Mouse (Mus musculus) heart, postnatal 4 days (tissue): Measurements from ENCODE around the gene Esrrg. TPM values are rescaled to one million over a fixed set of nuclear protein-coding genes. Genes with fewer than 3 reads are reported as not detected.

Experiments used
- DNase-seq: peaks from one replicate; pipeline ENCODE4 v3.0.0; 2021
- total RNA-seq, 2 experiments: library from RNA; stranded (reverse); gene quantifications; 2 replicates each; pipeline ENCODE4 v1.2.3; 2021

Esrrg gene
- total RNA-seq, 2 experiments from 2014 or later: 37.9 to 50.1 TPM

DNA sequence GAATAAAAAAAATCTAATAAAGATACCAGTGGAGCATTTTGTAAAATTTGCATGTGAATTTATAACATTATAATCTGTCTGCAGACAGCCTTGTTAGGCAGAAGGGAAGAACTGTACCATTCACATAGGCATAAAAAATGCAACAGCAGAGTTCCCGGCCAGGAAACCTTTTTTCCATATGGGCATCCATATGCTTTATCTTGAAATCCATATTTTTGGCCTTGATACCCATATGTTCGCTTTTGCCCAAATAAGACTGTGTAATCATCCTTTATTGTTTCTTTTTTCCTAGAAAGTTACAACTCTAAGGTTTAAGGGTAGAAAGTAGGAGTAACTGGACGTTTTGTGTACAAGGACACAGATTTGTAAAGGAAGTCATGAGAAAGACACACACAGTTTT is 226.0 kb downstream of the Esrrg start:
- DNase-seq: no peak

DNA sequence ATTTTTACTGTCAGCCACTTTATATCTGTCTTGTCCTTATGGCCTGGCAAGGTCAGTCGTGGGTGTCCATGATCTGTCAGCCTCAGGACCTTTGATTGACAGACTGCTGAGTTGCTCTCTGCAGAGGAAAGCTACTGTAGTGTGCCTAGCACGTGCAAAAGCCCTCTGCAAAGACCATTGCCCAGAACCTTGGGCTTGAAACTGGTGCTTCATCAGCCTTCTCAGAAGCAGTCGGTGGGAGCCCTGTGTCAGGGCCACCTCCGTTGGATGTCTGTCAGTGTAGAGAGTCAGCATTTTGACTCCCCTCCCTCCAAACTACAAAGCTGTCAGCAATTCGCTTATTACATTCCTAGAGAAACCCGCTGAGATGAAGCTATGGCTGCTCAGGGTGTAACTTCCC is 227.8 kb downstream of the Esrrg start:
- DNase-seq: no peak

DNA sequence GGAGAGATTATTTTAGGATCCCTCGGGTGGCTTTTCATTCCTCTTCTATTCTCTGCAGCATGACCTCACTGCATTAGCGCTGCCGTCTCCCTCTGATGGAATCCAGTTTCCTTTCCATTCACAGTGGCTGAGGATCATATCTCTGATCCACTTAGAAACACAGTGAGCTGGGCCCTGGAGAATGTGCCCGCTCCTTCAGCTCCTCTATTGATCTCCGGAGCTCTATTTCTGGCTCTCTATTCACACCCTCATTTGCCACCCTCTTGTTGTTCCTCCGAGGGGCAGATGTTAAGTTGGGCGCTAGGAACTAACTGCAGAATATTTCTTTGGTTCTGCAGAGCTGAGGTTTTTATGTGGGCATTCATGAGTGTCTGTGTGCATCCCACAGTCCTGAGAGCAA is 228.3 kb downstream of the Esrrg start:
- DNase-seq: peak; percentile 66

DNA sequence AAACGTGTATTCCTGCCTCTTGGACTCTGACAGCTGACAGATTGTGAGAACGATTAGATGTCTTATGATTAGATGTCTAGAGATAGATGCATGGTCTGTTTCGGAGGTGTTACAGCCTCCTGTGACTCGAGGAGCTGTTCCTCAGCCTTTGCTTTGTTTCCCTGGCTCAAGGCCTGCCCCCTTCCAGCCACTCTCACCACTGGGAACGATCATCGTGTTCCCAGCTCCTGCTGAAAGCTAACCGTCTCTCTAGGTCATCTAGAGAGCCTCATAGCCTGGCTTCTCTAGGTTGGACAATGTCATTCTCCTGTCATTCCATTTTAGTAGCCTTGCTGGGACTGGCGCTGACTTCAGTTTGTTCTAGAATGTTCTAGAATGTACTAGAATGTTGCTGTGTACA is 233.0 kb downstream of the Esrrg start:
- no peak for DNase-seq

DNA sequence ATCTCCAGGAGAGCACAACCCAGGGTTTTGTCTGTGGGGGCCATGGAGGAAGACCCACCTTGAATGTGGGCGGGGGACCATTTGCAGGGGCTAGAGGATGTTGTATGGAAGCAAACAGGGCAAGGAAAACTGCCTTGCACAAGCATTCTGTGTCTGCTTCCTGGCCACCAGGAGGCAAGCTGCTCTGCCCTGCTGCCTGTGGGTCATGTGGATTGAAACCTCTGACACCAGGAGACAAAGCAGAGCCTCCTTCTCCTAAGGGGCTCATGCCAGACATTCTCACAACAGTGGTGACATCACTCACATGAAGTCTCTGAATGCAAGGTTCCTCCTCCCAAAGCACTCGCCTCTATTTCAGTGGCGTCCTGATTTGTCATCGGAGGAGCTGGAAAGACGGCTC is 234.1 kb downstream of the Esrrg start:
- no peak for DNase-seq

DNA sequence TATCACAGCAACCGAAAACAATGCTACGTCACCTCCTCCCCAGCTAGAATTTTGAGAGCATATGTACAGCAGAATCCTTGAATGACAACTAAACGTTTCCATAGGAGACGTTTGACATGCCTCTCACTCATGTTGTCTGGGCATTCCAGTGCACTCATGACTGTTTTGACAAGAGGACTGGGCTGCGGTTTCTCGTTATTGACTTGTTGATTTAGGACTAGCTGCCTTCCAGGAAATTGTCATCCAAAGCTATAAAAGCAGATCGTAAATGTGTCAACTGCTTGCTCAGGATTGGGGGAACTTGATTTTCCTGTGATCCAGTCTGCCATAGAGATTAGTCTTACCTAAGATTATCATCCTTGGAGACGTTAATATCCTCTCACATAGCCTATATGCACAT is 245.6 kb downstream of the Esrrg start:
- no peak for DNase-seq

DNA sequence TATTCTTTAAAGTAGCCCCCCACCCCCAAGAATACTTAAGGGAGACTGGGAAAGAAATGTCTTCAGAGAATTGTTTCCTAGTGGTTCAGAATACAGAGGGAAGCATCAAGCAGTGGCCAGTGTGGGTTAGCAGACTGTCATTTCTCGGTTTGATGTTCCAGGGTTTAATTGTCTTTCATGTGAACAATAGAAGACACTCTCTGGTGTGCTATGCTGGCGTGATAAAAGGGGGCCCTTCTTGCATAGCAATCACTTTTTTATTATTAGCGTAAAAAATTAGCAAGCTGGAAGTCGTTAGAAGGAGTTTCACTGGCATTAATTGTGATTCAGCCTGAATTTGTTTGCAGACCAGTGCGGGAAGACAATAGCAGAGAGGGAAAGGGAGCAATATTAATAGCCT is 253.7 kb downstream of the Esrrg start:
- DNase-seq: no peak

DNA sequence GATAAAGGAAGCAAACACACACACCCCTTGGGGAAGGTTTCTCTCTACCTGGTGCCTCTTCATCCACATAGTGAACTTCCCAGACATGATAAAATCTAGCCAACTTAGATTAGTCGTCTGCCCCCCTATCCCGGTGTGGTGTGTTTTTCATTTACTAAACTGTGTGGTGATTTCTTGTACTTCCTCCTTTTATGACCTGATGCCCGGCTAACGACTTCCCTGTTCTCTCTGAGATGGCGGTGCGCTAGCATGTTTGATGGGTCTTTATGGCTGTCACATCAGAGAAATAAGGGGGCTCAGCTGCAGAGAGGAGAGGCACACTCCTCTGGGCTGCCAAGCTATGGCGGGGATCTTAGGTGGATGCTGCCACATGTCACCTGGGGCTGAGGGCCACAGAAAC is 259.8 kb downstream of the Esrrg start:
- DNase-seq: no peak

DNA sequence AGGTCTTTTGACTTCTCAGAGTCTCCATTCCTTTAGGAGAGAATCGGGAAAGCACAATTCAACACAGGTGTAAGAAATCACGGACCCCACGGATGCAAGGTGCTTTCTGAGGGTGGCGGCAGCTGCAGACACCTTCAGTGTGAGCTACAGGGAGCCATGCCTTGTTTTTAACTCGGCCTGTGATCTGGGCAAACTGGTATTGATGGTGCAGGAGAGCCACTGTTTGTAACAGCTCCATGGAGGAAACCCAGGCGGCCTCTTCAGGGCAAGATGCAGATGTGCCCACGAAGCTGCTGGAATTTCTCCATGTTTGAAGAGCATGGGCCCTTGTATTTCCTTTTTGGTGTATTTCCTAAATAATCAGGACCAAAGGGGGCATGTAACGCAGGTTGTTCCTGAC is 263.6 kb downstream of the Esrrg start:
- no peak for DNase-seq

DNA sequence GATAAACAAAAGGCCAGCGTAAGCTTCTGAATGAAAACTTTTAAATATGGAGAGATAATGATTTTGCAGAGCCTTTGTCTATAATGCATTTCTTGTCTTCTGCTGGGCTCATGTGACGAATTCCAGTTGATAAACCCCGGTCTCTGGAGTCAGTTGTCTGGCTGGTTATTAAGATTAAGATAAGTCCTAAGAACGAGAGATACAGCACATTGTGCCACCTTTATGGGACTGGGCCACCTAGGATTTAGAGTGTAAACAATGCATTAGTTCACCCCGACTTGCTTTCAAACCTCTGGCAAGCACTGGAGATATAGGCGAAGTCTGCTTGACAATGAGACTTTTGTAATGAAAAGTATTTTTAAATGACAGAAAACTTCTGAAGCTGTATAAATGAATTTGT is 264.2 kb downstream of the Esrrg start:
- DNase-seq: no peak

DNA sequence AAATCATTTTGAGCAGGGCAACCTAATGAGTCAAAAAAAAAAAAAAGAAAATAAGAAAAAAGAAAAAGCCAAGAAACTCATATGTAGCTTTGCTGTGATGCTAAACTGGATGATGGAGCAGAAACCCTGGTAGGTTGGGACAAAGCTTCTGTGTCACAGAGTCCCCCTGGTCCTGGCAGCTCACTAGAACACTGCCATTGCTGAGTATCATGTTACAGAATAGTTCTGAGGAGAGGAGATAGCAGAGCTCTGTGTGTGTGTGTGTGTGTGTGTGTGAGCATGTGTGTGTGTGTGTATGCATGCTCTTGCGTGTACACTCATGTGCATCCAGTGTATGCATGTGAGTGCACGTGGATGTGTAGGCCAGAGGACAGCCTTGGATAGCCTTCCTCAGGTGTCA is 265.2 kb downstream of the Esrrg start:
- no peak for DNase-seq

DNA sequence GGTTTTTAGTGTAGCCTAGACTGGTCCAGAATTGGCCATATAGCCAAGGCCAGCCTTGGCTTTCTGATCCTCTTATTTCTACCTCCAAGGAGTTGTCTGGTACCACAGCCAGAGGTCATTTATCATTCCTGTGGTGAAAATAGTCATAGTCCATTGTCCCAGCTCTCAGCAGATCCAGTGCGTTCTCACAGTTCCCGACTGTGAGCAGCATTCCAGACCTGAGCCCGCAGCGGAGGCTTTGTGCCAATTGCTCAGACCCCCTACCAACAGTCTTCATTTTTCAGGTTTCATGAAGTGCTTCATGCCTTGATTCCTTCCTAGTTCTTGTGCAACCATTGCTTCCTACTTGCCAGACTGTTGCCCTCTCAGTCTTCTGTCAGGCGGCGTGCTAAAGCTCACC is 278.7 kb downstream of the Esrrg start:
- DNase-seq: no peak

DNA sequence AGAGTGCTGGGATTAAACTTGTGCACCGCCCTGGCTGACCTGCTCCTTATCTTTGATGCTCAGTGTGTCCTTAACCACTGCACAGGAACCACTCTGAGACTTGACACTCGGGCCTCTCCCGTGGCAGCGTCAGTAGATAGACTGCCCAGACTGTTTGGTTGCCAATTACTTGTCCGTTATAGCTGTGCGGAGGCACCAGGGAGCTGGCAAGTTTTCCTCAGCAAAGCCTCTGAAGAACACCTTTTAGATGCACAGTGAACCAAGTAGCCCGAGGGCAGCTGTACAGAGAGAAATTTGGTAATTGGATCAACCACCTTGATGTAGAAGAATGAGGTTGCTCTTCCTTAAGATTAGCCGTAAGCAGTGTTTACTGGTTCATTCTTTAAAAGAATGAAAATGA is 279.6 kb downstream of the Esrrg start:
- DNase-seq: no peak

DNA sequence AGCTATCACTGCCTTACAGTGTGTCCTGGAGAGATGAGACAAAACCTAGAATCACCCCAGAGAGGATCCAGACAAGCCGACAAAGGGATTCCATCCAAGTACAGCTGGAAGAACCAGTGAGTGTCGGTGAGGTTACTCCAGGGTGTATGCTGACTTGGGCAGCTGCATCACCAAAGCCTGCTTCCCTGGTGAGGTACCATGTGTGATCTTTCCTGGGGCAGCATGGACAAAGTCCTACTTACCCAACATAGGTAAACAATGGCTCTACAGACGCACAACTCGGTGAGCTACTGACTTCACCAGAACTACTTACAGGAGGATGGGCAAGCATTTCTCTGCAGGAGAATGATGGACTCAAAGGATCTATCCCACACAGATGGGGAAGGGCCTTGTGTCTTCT is 280.5 kb downstream of the Esrrg start:
- DNase-seq: no peak

DNA sequence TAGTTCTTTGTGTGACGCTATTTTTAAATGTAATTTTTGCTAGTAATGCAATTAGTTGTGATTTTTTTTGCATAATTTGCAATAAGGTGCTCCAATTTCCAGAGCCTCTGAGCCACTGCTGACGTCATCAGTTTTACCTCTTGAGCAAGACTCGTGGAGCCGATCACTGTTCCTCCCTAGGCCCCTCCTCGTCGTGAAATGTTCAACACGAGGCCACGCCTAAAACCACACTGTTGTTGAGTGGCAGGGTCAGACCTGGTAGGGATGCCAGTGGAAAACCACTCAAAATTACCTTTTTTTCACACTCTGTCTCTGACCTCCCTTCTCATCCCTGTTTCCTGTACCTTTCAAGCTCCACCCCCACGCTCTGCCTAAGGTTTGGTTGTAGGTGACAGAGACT is 282.7 kb downstream of the Esrrg start:
- no peak for DNase-seq

DNA sequence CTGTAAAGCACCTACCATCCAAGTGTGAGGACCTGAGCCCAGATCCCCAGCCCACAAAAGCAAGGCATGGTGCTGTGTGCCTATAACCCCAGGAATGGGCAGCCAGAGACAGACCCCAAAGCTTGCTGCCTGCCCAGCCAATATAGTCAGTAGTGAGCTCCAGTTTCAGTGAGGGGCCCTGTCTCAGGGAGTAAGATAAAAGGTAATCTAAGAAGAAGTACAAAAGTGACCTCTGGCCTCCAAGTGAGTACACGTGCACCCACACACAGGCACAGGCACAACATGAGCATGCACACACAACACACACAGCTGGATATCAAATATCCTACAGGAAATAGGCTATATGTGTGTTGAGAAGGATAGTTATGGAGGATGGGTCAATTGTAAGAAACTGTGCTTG is 286.9 kb downstream of the Esrrg start:
- no peak for DNase-seq

DNA sequence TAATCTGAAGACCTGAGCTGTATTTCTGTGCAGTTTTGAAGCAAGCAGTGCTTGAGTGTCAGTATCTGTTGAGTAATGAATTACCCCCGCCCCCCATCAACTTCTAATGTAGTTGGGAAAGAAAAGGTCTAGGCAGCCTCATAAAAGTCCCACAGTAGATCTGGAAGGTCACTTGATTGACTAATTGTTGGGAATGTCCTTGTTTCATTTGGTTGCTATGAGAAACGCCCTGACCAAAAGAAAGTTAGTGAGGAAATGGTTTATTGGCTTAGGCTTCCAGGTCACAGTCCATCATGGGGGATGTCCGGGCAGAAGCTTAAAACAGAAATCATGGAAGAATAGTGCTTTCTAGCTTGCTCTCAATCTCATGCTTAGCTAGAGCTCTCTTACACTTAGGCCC is 287.7 kb downstream of the Esrrg start:
- DNase-seq: no peak

DNA sequence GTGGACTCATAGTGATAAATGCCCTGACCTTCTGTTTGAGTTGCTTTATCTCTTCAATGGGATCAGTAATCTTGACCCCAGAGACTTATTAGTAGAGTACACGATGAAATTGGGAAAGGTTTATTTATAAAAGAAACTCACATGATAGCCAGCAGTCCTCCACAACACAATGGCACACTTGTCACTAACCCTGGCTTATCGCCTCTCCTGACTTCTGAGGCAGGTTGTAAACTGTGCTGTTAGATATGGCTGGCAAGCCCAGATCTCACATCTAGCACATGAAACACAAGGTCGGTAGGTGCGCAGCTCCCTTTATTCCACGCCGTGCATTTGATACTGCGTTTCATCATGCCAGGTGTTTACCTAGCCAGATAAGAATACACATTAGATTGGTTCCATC is 288.3 kb downstream of the Esrrg start:
- no peak for DNase-seq

DNA sequence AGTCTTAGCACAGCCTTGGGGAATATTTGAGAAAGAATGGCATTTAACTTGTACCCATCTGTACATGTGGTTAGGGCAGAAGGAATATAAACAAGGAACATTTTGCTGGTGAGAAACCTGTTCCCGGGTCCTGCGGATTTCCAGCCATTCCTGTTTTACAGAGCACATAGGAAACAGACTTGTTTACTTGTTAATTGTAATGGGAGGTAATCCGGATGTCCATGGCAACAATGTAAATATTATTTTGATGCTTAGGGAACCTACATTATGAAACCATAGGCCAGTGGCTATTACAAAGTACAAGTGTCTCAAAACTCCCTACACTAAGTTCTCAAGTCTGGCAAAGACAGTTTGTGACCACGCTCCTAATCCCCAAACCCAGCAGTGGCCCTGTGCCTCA is 290.9 kb downstream of the Esrrg start:
- DNase-seq: no peak

DNA sequence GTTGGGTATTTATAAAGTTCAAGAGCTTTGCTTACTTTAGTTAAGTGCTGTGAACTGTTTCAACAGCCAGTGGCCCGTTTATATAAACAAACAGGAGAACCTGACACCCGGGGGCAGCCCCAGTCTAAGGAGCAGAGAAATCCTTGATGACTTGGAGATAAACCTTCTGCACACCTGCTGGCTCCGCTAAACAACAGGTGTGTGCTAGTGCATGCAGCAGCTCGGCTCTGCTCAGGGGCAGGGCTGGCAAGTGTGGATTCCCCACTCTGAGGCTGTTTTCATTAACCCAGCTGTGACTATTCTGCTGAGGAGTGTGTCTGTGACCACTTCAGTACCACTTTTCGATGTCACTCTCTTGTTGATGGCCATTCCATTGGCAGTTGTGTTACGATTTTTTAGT is 292.2 kb downstream of the Esrrg start:
- DNase-seq: no peak

DNA sequence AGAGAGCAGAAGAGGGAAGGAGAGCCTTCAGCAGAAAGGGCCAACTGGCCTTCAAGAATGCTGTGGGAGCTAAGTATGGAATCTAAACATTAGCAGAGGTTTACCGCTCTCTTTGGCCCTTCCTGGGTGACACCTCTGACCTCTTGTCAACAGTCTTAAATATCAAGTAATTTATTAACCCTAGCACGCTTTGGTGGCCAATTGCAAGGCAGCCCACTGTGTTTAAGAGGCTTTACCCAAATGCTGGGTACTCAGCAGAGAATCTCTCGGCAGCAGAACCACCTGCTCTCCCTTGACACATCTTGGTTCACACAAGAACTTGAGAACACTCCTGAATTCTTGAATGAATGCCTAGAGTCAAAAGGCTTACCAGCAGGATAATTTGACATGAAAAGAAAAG is 293.6 kb downstream of the Esrrg start:
- DNase-seq: no peak

DNA sequence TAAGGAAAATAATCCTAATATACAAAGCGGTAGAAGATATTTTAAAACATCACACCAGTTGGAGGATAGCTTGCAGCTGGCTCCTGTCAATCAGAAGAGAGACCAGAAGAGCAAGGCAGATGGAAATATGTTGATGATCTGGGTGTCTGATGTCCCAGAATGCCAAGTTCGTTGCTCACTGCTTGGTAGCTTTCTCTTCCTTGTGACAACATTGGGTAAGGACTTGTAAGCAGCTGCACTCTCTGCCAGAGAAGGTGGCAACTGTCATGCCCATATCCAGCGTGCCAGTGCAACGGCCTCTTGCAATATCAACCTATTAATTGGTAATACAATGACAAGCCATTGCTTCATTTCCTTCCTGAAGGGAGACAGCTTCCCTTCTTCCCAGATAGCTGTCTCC is 296.1 kb downstream of the Esrrg start:
- DNase-seq: no peak

DNA sequence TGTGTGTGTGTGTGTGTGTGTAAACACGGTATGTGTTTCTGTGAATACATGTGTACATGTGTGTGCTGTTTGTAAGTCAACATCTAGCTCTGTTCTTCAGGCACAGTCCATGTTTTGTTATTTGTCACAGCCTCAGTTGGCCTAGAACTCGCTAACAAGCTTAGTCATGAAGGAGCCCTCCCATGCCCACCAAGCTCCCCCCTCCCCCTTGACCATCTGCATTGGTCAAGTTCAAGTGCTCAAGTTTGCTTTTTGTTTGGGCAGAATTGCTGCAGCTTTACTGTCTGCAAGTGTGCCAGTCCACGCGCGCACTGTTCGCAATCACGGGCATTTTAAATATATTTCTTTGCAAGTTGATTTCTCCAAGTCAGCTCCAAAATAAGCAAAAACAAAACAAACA is 298.8 kb downstream of the Esrrg start:
- DNase-seq: no peak

DNA sequence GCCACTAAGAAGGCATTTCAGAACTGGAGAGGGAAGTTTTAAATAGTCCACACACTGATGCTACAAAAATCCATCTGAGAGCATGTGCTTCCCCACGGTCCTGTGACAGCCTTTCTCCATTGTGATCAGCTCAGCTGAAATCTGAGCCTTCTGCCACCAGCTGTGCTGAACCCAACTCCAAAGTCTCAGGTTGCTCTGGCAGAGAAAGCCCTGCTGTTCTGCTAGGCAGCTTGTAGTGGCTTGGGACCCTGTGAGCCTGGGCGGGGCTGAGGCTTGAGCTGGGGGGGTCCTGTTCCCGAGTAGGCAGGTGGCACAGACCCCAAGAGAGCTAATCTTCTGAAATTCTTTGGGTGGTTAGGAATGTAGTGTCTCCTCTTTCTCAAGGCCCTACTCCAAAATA is 299.3 kb downstream of the Esrrg start:
- no peak for DNase-seq

DNA sequence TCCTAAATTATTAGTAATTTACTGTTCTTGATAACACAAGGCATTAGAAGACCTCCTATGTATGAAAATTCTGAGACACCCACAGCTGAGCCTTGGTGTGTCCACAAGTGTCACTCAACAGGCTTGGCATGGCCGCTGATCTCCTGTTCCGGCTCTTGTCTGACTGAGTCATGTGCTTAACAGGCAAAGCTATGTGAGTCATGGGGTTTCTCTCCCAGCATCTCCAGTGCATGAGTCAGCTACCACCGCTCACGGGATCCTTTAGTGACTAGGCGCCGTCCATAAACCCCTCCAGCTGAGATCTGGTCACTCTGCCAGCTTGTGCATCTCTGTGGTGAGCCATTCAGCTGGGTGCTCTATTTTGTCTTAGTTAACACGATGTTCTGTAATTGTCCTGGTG is 302.1 kb downstream of the Esrrg start:
- DNase-seq: peak; percentile 75

DNA sequence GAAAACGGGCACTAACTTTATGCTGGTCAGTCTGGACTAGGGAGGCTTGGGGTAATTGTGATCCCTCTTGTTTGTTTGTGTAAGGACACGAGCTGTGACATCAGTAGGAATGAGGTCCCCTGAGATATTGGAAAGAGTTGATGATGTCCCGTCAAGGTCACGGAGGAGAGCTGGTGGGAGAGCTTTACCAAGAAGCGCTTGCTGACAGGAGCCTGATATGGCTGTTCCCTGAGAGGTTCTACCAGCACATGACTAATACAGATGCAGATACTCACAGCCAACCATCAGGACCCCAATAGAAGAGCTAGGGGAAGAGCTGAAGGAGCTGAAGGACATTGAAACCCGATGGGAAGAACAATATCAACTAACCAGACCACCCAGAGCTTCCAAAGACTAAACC is 302.6 kb downstream of the Esrrg start:
- DNase-seq: peak; percentile 18
